Mouse (Mus musculus): Measurements from ENCODE around the gene Sh3d21.

The Sh3d21 gene

DNA sequence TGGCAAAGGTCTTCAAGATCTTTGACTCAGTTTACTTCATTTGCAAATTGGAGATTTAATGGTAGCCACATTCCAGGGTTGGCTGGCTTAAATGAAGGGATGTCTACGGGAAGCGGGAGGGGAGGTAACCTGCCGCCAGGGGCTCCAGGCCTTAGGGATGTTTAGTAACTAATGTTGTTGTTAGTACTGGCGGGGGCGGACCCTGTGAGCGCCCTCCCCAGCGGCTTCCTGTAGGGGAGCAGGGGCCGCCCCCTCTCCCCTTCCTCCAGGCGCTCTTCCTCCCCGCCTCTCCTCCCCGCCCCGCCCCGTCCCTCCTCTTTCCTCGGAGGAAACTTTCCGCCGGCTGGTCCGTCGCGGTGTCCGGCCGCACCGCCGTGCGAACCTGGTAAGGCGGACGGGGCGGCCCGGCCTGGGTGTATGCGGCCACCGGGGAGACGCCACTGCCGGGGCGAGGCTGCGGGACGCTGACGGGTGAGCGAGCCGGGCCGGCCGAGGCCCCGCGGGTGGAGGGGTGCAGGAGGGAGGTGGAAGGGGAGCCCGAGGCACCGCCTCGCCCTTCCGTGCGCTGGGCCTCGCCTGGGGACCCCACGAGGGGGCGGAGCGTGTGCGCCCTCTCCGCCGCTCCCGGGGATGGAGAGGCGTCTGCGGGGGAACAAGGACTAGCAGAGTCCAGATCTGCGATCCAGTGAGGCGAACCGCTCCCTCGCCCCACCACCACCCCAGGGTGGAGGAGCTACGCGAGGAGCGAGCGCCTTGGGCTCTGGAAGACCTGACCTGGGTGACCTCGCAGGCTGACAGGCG is 14.9 kb downstream of the Sh3d21 start:
- in situ Hi-C loops (cut with MboI, MseI): no loop called here

- in situ Hi-C loops (cut with MboI, MseI): no loop called here
Observed at GRCm38 (mm10) chr4:126147533-126148160, 15.6 kb downstream of the Sh3d21 start, which contains the start of gene Eva1b. Gene Eva1b (plus strand): TSS chr4:126147744.

GRCm38 (mm10) chr4:126146974-126147532 is 16.2 kb downstream of the Sh3d21 start:
- in situ Hi-C loops (cut with MboI, MseI): no loop called here

DNA sequence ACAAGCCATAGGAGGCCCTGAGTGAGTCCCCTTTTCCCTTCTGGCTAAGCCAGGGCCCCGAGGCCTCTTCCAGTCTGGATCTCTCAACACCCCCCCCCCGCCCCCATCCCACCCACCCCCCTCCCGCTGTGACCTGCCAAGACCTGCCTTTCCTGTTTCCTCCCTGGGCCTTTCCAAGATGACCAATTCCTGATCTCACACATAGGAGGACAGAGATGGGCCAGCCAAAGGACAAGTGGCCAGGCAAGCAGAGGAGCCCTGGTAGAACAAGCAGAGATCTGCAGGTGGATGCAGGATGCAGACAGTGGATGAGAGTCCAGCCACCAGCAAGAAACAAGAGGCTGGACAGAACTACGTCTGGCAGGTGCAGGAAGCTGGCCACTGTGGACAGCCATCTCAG is 17.9 kb downstream of the Sh3d21 start:
- in situ Hi-C loops (cut with MboI, MseI): no loop called here

- in situ Hi-C loops (cut with MboI, MseI): no loop called here
Observed at GRCm38 (mm10) chr4:126141021-126141420, 22.3 kb downstream of the Sh3d21 start.

GRCm38 (mm10) chr4:126137773-126138172 is 25.5 kb downstream of the Sh3d21 start:
- in situ Hi-C loops (cut with MboI, MseI): no loop called here

GRCm38 (mm10) chr4:126134639-126135038 is 28.7 kb downstream of the Sh3d21 start:
- in situ Hi-C loops (cut with MboI, MseI): no loop called here

- in situ Hi-C loops (cut with MboI, MseI): no loop called here
Observed at GRCm38 (mm10) chr4:126134236-126134635, 29.1 kb downstream of the Sh3d21 start.

DNA sequence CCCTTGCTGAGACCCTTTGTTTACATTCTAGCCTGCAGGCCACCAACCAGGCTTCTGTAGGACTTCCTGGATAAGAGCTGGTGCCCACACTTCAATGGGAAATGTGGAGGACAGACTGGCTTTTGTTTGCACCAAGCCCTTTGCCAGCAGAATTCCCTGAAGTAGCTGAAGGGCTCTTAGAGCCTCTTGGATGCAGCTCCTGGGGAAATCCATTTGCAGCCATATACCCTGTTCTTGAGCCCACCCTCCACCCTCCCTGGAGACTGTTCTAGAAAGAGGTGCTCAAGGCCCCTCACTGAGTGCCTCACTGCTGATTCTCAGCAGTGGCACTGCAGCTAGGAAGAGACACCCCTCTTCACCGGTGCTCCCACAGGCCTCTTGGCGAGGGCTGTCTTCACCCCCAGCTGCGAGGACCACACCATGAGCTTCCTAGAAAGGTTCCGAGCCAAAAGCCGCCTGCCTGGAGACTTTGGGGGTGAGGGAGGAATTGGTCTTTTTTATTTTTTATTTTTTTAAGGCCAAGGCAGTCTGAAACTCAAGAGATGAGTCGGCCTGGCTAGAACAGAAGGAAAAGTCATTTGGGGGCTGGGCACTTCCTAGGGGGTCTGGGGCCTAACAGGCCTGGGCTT is 30.5 kb downstream of the Sh3d21 start:
- in situ Hi-C loops (cut with MboI, MseI): no loop called here

- in situ Hi-C loops (cut with MboI, MseI): no loop called here
Observed at GRCm38 (mm10) chr4:126131290-126132121, 31.8 kb downstream of the Sh3d21 start.

DNA sequence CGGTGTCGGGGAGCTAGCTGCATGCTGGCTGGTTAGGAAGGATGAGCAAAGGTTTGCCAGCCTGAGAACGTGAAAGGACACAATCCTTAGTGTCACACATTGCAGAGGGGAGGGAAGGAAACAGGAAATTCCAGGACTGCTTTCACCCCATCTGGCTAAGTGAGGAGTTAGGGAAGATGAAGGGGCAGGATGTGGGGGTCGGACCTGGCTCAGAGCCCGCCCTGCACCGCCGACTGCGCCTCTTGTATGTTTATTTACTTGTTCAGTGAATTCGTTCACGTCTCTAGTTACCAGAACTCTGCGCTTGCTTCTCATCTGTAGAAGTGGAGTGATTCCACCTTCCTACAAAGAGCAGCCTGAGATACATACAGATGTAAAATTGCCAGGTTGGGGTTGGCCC is 32.8 kb downstream of the Sh3d21 start:
- in situ Hi-C loops (cut with MboI, MseI): no loop called here

GRCm38 (mm10) chr4:126123309-126124040 is 39.8 kb downstream of the Sh3d21 start:
- in situ Hi-C loops (cut with MboI, MseI): no loop called here

GRCm38 (mm10) chr4:126120506-126120905 is 42.8 kb downstream of the Sh3d21 start:
- in situ Hi-C loops (cut with MboI, MseI): no loop called here

DNA sequence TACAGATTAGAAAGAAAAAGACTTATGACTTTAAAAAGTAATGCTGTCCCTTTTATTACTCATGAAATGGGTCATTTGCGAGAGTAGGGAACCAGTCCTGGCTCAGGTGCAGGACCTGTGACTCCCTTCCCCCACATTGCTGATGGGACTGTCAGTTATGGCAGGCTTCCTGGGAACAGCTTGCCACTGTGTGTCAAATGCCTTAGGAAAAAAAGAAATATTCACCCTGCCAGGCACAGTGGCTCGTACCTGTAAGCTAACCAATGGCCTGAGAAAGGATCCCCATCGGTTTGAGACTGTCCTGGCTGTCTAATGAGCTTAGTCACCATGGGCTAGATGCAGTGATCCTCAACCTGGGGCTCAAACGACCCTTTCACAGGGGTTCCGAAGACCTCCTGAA is 43.2 kb downstream of the Sh3d21 start:
- in situ Hi-C loops (cut with MboI, MseI): no loop called here

- in situ Hi-C loops (cut with MboI, MseI): no loop called here
Observed at GRCm38 (mm10) chr4:126119051-126119450, 44.2 kb downstream of the Sh3d21 start.

DNA sequence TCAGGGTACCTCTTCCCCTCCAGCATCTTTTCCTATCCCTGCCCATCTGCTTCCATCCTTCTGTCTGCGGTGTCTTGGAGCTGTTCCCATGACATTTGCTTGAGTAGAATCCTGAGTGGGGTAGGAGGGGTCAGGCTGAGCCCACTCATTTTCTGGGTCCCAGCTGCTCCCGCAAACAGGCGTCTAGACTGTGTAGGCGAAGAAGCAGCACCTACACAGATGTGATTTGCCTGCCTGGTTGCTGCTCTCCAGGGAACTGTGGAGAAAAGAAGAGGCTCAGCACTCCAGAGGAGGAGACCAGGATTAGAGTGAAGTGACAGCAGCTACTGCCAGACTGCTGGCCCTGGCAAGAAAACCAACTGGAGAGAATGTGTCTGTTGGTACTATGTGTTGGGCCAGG is 44.6 kb downstream of the Sh3d21 start:
- in situ Hi-C loops (cut with MboI, MseI): no loop called here

DNA sequence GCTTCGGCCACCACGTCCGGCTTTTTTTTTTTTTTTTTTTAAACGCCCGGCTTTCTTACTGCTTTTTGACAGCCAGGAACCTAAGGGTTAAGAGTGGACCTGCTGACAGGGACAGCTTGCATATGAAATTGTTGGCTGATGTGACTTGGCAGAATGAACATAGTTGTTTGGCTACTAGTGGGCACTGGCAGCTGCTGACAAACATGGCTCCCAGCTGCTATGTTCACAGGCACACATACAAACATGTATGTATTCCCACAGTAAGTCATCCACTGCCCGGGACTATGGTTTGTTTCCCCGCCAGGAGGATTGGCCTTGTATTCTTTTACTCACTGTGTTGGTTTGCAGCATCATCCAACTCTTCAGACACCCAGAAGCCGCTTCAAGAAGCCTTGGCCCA is 46.2 kb downstream of the Sh3d21 start:
- in situ Hi-C loops (cut with MboI, MseI): no loop called here

DNA sequence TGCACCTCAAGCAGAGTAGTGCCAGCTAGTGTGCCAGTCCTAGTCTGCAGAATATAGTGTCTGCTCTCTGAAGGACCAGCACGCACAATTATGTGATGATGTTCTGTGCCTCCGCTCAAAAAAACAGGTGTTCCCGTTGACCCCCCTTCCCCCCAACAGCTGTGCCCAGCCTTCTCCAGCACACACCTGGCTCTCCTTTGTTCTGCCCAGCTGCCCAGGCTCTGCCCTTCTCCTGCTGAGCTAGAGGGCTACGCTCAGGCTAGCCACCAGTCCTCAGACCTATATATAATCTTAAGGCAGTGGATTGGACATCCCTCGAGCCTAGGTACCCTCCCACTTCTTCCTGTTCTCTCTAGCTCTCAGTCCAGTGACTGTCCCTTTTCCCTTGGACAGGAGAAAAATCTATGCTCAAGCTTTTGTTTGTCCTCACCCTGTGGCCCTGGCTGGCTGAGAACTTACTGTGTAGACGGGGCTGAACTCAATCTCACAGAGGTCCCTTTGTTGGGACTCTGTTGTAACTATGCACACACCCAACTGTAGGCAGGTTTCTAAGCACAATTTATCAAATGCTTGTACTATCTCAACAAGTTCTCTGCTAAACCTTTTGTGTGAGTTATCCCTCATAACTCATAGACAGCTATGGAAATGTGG is 47.3 kb downstream of the Sh3d21 start:
- in situ Hi-C loops (cut with MboI, MseI): no loop called here

GRCm38 (mm10) chr4:126115411-126115810 is 47.9 kb downstream of the Sh3d21 start:
- in situ Hi-C loops (cut with MboI, MseI): no loop called here

DNA sequence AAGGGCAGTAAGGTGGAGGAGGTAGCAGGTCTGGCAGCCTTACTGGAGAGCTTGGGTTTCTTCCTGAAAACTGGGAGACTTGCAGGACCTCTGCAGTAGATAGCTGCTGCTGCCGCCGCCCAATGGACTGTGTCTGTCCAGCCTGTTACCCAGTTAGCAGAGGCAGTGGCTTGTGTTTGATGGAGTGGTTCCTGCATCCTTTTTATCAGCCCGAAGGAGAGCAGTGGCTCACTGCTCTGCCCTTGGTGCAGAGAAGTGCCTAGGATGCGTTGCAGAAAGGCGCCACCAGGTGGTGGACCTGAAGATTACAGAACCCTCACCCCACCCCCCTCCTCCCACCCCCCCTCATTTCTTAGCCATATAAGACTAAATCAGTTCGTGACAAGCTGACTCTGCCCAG is 49.3 kb downstream of the Sh3d21 start:
- in situ Hi-C loops (cut with MboI, MseI): no loop called here

Measured in T-helper 17 cell (primary cell).